Mouse (Mus musculus): Measurements from ENCODE around the gene Prph2. TPM values are rescaled to one million over a fixed set of nuclear protein-coding genes. Genes with fewer than 3 reads are reported as not detected.

The Prph2 gene
- polyA plus RNA-seq, 1 experiment = 0.09 TPM

GRCm38 (mm10) chr17:46966892-46967291 lies 56.6 kb downstream of the Prph2 start:
- no peak for TF ChIP-seq CTCF (IDR thresholded peaks at IDR 0.05; ENCODE audit: borderline replicate concordance, control insufficient read depth, extremely low read depth, insufficient read depth, low read length, poor library complexity)
- TF ChIP-seq POLR2A (IDR thresholded peaks at IDR 0.05; ENCODE audit: control insufficient read depth, extremely low read depth, insufficient read depth, low read length, poor library complexity) = no peak
- H3K36me3 ChIP-seq (ENCODE audit: control insufficient read depth, insufficient read depth, low read length) = peaks cover 81% of the 10 kb centered on the region
- no peak for DNase-seq
- 47% methylated on average over 14 of the region's 14 CpGs for WGBS
- H3K27ac ChIP-seq (ENCODE audit: control insufficient read depth, insufficient read depth, low read length) = no peak overlapping the region
- H3K4me3 ChIP-seq (ENCODE audit: control insufficient read depth, insufficient read depth, low read length) = no peak overlapping the region
- H3K27me3 ChIP-seq (ENCODE audit: control insufficient read depth, insufficient read depth, low read length) = no peaks in the 10 kb centered on the region
- H3K4me1 ChIP-seq (replicated peaks; ENCODE audit: control insufficient read depth, insufficient read depth, low read length) = no peaks in the 10 kb centered on the region

GRCm38 (mm10) chr17:46972603-46973002 lies 62.3 kb downstream of the Prph2 start:
- WGBS = 99% methylated on average over 7 of the region's 7 CpGs
- Histone ChIP-seq H3K27ac (ENCODE audit: control insufficient read depth, insufficient read depth, low read length) (no peak overlapping the region), H3K4me3 (ENCODE audit: control insufficient read depth, insufficient read depth, low read length) (no peak overlapping the region), H3K27me3 (ENCODE audit: control insufficient read depth, insufficient read depth, low read length) (no peaks in the 10 kb centered on the region), H3K36me3 (ENCODE audit: control insufficient read depth, insufficient read depth, low read length) (peaks cover 71% of the 10 kb centered on the region), H3K4me1 (replicated peaks; ENCODE audit: control insufficient read depth, insufficient read depth, low read length) (no peaks in the 10 kb centered on the region)
- TF ChIP-seq POLR2A (IDR thresholded peaks at IDR 0.05; ENCODE audit: control insufficient read depth, extremely low read depth, insufficient read depth, low read length, poor library complexity) (no peak), CTCF (IDR thresholded peaks at IDR 0.05; ENCODE audit: borderline replicate concordance, control insufficient read depth, extremely low read depth, insufficient read depth, low read length, poor library complexity) (no peak)
- no peak for DNase-seq

Other genes starting within 250 kb of the Prph2 start
- 43.8 and 47.8 TPM in 2 replicates for gene Rrp36, start 236.1 kb upstream of the Prph2 start, polyA plus RNA-seq (2012; rRNA removed)
- gene Mea1, start 231.7 kb upstream of the Prph2 start, polyA plus RNA-seq (2012; rRNA removed) = 47.8 and 55.7 TPM in 2 replicates
- 116 and 124 TPM in 2 replicates for gene Klhdc3, start 229.5 kb upstream of the Prph2 start, polyA plus RNA-seq (2012; rRNA removed)
- gene Ppp2r5d, start 205.3 kb upstream of the Prph2 start, polyA plus RNA-seq (2012; rRNA removed) = 113 and 117 TPM in 2 replicates
- 105 and 113 TPM in 2 replicates for gene Pex6, start 199.0 kb upstream of the Prph2 start, polyA plus RNA-seq (2012; rRNA removed)
- gene Gnmt, start 181.3 kb upstream of the Prph2 start, polyA plus RNA-seq (2012; rRNA removed) = 4.4 and 10.6 TPM in 2 replicates
- gene Cnpy3, start 158.2 kb upstream of the Prph2 start, polyA plus RNA-seq (2012; rRNA removed) = 61.5 and 67.1 TPM in 2 replicates
- gene Ptcra, start 146.7 kb upstream of the Prph2 start, polyA plus RNA-seq (2012; rRNA removed) = 126 and 163 TPM in 2 replicates
- gene 2310039H08Rik, start 137.8 kb upstream of the Prph2 start, polyA plus RNA-seq (2012; rRNA removed) = 106 TPM in 2 replicates
- gene Rpl7l1, start 127.8 kb upstream of the Prph2 start, polyA plus RNA-seq (2012; rRNA removed) = 30.7 and 33.8 TPM in 2 replicates
- gene Bicral, start 52.0 kb upstream of the Prph2 start, polyA plus RNA-seq (2012; rRNA removed) = 19.3 and 28.1 TPM in 2 replicates
- 23.7 and 28.5 TPM in 2 replicates for gene Tbcc, start 19.8 kb upstream of the Prph2 start, polyA plus RNA-seq (2012; rRNA removed)
- gene Ubr2, start 100.1 kb downstream of the Prph2 start, polyA plus RNA-seq (2012; rRNA removed) = 61.9 and 70.8 TPM in 2 replicates

Data from thymus, adult 2 months (tissue).